Mouse (Mus musculus) layer of hippocampus, adult 8-10 months (tissue): ENCODE data around the gene Gstt3. TPM values are rescaled to one million over a fixed set of nuclear protein-coding genes. Genes with fewer than 3 reads are reported as not detected.
"Not testable (repeated sequence)": the region's sequence is repeated elsewhere in the genome, so short reads cannot be mapped to it uniquely, and the experiment has no call there.

ENCODE experiments used
- DNase-seq, 2 experiments: peaks; one replicate each; pipeline ENCODE4 v3.0.0; 2022; ENCODE audit warnings: low spot score in 2 of 2
- total RNA-seq, 4 experiments: library from RNA; stranded (reverse); gene quantifications; 2 replicates each; pipeline ENCODE4 v1.2.4; 2022

Gstt3 gene
- total RNA-seq, 4 experiments from 2014 or later = 2.0 to 7.7 (median 4.3) TPM

- DNase-seq = no peak
Observed at GRCm38 (mm10) chr10:75779206-75780174, 1.7 kb downstream of the Gstt3 start.

GRCm38 (mm10) chr10:75777885-75778284 is 3.3 kb downstream of the Gstt3 start:
- no peak for DNase-seq

GRCm38 (mm10) chr10:75776562-75776961 is 4.7 kb downstream of the Gstt3 start:
- DNase-seq = no peak

- no peak for DNase-seq
Observed at GRCm38 (mm10) chr10:75774587-75774986, 6.6 kb downstream of the Gstt3 start.

- DNase-seq = no peak
Observed at GRCm38 (mm10) chr10:75774102-75774501, 7.1 kb downstream of the Gstt3 start.

GRCm38 (mm10) chr10:75772795-75773664 is 8.2 kb downstream of the Gstt3 start, which contains the start of gene Ddt:
Gene Ddt, minus strand, starts transcription at chr10:75773414.
- peak; percentile 83 to 85 for DNase-seq

- DNase-seq = not testable (repeated sequence)
Observed at GRCm38 (mm10) chr10:75767756-75768155, 13.5 kb downstream of the Gstt3 start.

- DNase-seq = no peak
Observed at GRCm38 (mm10) chr10:75766856-75767255, 14.4 kb downstream of the Gstt3 start.

- peak in 1 of 2 experiments; percentile 62 for DNase-seq
Observed at GRCm38 (mm10) chr10:75764519-75765473, 16.4 kb downstream of the Gstt3 start.

GRCm38 (mm10) chr10:75763682-75764518 is 17.3 kb downstream of the Gstt3 start, which contains the start of gene Cabin1:
Gene Cabin1, minus strand, starts transcription at chr10:75764341.
- peak; percentile 97 to 98 for DNase-seq

GRCm38 (mm10) chr10:75762413-75762812 is 18.8 kb downstream of the Gstt3 start:
- no peak for DNase-seq

- DNase-seq = no peak
Observed at GRCm38 (mm10) chr10:75760311-75760710, 20.9 kb downstream of the Gstt3 start.

- no peak for DNase-seq
Observed at GRCm38 (mm10) chr10:75756719-75757118, 24.5 kb downstream of the Gstt3 start.

GRCm38 (mm10) chr10:75744017-75744416 is 37.2 kb downstream of the Gstt3 start:
- peak; percentile 78 to 91 for DNase-seq

- DNase-seq = peak; percentile 86
Observed at GRCm38 (mm10) chr10:75743369-75743768, 37.8 kb downstream of the Gstt3 start.

- no peak for DNase-seq
Observed at GRCm38 (mm10) chr10:75740866-75741265, 40.3 kb downstream of the Gstt3 start.

- no peak for DNase-seq
Observed at GRCm38 (mm10) chr10:75725449-75725848, 55.8 kb downstream of the Gstt3 start.
